Mouse (Mus musculus) stomach, postnatal 0 days (tissue): ENCODE measurements at regions not wholly inside any gene's neighbourhood (a gene's known extent, or its start where the extent isn't known, plus 50 kb on each side); places are given as distances from the start of the nearest gene placed in this dataset.
A peak's percentile ranks its signal among the peaks of the same experiment; 100 is the strongest.

Experiments used
- ATAC-seq: fragments of 200-750 bp; cut with Nextera tagmentation; 2 replicates; pipeline ENCODE4 v1.8.0; 2017; ENCODE audit not compliant: low FRiP score, low TSS enrichment
- DNase-seq: peaks from one replicate; pipeline ENCODE4 v3.0.0-alpha.2; 2016; ENCODE audit warnings: low spot score
- H3K27ac ChIP-seq: fragments of 300-500 bp; sonication (generic); replicated peaks from 2 replicates; pipeline ENCODE4 v1.5.1; 2014; ENCODE audit warnings: mild to moderate bottlenecking, control low read depth
- H3K27me3 ChIP-seq: fragments of 300-500 bp; sonication (generic); 2 replicates; pipeline ENCODE4 v1.6.1; 2014; ENCODE audit warnings: low read length; ENCODE audit not compliant: control insufficient read depth, insufficient read depth
- H3K36me3 ChIP-seq: fragments of 300-500 bp; sonication (generic); 2 replicates; pipeline ENCODE4 v1.6.1; 2014; ENCODE audit warnings: low read length, mixed read lengths; ENCODE audit not compliant: control insufficient read depth, insufficient read depth
- H3K4me1 ChIP-seq: fragments of 300-500 bp; sonication (generic); replicated peaks from 2 replicates; pipeline ENCODE4 v1.6.1; 2014; ENCODE audit warnings: antibody characterized with exemption; ENCODE audit not compliant: control insufficient read depth, insufficient read depth
- H3K4me2 ChIP-seq: fragments of 300-500 bp; sonication (generic); replicated peaks from 2 replicates; pipeline ENCODE4 v1.6.1; 2014; ENCODE audit warnings: low read depth, mild to moderate bottlenecking, control low read depth, moderate library complexity
- H3K4me3 ChIP-seq: fragments of 300-500 bp; sonication (generic); 2 replicates; pipeline ENCODE4 v1.5.1; 2014; ENCODE audit warnings: low read depth, low read length, control low read depth
- H3K9ac ChIP-seq: fragments of 300-500 bp; sonication (generic); 2 replicates; pipeline ENCODE4 v1.6.1; 2014; ENCODE audit warnings: mild to moderate bottlenecking, low read length, control low read depth, mixed read lengths
- H3K9me3 ChIP-seq: fragments of 300-500 bp; sonication (generic); 2 replicates; pipeline ENCODE4 v1.6.1; 2016; ENCODE audit warnings: low read length; ENCODE audit not compliant: control insufficient read depth
- CTCF ChIP-seq: IDR thresholded peaks from 2 replicates; pipeline ENCODE4 v1.5.1; 2016; ENCODE audit warnings: antibody characterized with exemption, low read depth, mild to moderate bottlenecking, moderate library complexity
- EP300 ChIP-seq: optimal IDR thresholded peaks from 2 replicates; pipeline ENCODE3; 2016; ENCODE audit warnings: antibody characterized with exemption
- WGBS: fragments of 180-500 bp; shearing (Covaris S2); extraction: QIAGEN DNeasy Blood & Tissue Kit; methylation state at CpG from one replicate; pipeline ENCODE4 v1.1.7; 2014; 5-methylcytosine and 5-hydroxymethylcytosine counted together

- Histone ChIP-seq H3K4me2 (no peak overlapping the region), H3K4me3 (no peak overlapping the region), H3K9me3 (no peaks in the 10 kb centered on the region), H3K9ac (no peak overlapping the region), H3K36me3 (no peaks in the 10 kb centered on the region), H3K27me3 (no peaks in the 10 kb centered on the region), H3K4me1 (no peaks in the 10 kb centered on the region), H3K27ac (no peak overlapping the region)
- ATAC-seq, result no peak
- DNase-seq, result no peak
- 73% methylated on average over 7 of the region's 7 CpGs for WGBS
- TF ChIP-seq CTCF (no peak), EP300 (no peak)
Measured at GRCm38 (mm10) chr8:35112591-35113265, 652.9 kb upstream of the Gm19410 start.

- ATAC-seq, result no peak
- no peaks in the 10 kb centered on the region for H3K9me3 ChIP-seq
- H3K4me1 ChIP-seq, result no peaks in the 10 kb centered on the region
- H3K4me3 ChIP-seq, result no peak overlapping the region
- H3K4me2 ChIP-seq, result no peak overlapping the region
- no peaks in the 10 kb centered on the region for H3K36me3 ChIP-seq
- no peak for DNase-seq
- no peak overlapping the region for H3K27ac ChIP-seq
- no peak overlapping the region for H3K9ac ChIP-seq
- WGBS, result 68% methylated on average over 10 of the region's 10 CpGs
- TF ChIP-seq EP300, result no peak
- TF ChIP-seq CTCF, result no peak
- no peaks in the 10 kb centered on the region for H3K27me3 ChIP-seq
Measured at GRCm38 (mm10) chr8:35114031-35114430, 651.6 kb upstream of the Gm19410 start.

GRCm38 (mm10) chr8:35120612-35121011, 645.0 kb upstream of the Gm19410 start:
- Histone ChIP-seq H3K4me2 (no peak overlapping the region), H3K4me1 (0 out of 2 replicates have a peak, but pooled peaks cover 2% of the 10 kb centered on the region), H3K9me3 (no peaks in the 10 kb centered on the region), H3K36me3 (no peaks in the 10 kb centered on the region), H3K9ac (no peak overlapping the region), H3K27me3 (no peaks in the 10 kb centered on the region), H3K27ac (no peak overlapping the region), H3K4me3 (no peak overlapping the region)
- WGBS, result 61% methylated on average over 5 of the region's 5 CpGs
- no peak for ATAC-seq
- no peak for DNase-seq
- no peak for TF ChIP-seq CTCF

GRCm38 (mm10) chr8:35121084-35121483, 644.5 kb upstream of the Gm19410 start:
- no peak for DNase-seq
- WGBS, result 93% methylated on average over 8 of the region's 8 CpGs
- no peak overlapping the region for H3K9ac ChIP-seq
- no peak for ATAC-seq
- H3K4me2 ChIP-seq, result no peak overlapping the region
- H3K27ac ChIP-seq, result no peak overlapping the region
- no peak overlapping the region for H3K4me3 ChIP-seq
- H3K4me1 ChIP-seq, result 0 out of 2 replicates have a peak, but pooled peaks cover 2% of the 10 kb centered on the region
- H3K36me3 ChIP-seq, result no peaks in the 10 kb centered on the region
- no peaks in the 10 kb centered on the region for H3K9me3 ChIP-seq
- H3K27me3 ChIP-seq, result no peaks in the 10 kb centered on the region
- TF ChIP-seq CTCF (no peak), EP300 (no peak)

GRCm38 (mm10) chr8:35123196-35123621, 642.4 kb upstream of the Gm19410 start:
- H3K4me2 ChIP-seq, result peak overlapping the region; percentile 45
- 12% methylated on average over 14 of the region's 14 CpGs for WGBS
- no peak for ATAC-seq
- H3K27ac ChIP-seq, result no peak overlapping the region
- no peaks in the 10 kb centered on the region for H3K9me3 ChIP-seq
- no peaks in the 10 kb centered on the region for H3K27me3 ChIP-seq
- H3K9ac ChIP-seq, result no peak overlapping the region
- peak; percentile 29 for DNase-seq
- H3K4me3 ChIP-seq, result peak overlapping the region; percentile 15; the same call in 1 of the 2 replicates
- TF ChIP-seq EP300 (no peak), CTCF (no peak)
- 0 out of 2 replicates have a peak, but pooled peaks cover 2% of the 10 kb centered on the region for H3K4me1 ChIP-seq
- no peaks in the 10 kb centered on the region for H3K36me3 ChIP-seq

GRCm38 (mm10) chr8:35125179-35125578, 640.4 kb upstream of the Gm19410 start:
- no peak overlapping the region for H3K27ac ChIP-seq
- H3K4me1 ChIP-seq, result 0 out of 2 replicates have a peak, but pooled peaks cover 2% of the 10 kb centered on the region
- H3K9me3 ChIP-seq, result no peaks in the 10 kb centered on the region
- TF ChIP-seq EP300 (no peak), CTCF (no peak)
- no peak overlapping the region for H3K9ac ChIP-seq
- H3K36me3 ChIP-seq, result no peaks in the 10 kb centered on the region
- no peak overlapping the region for H3K4me3 ChIP-seq
- H3K4me2 ChIP-seq, result no peak overlapping the region
- H3K27me3 ChIP-seq, result no peaks in the 10 kb centered on the region
- no peak for ATAC-seq
- WGBS, result 79% methylated on average over 3 of the region's 3 CpGs
- no peak for DNase-seq
